Mouse (Mus musculus): Measurements from ENCODE around the gene Snn. TPM values are rescaled to one million over a fixed set of nuclear protein-coding genes. Genes with fewer than 3 reads are reported as not detected.

Snn gene
- total and polyA plus RNA-seq, 3 experiments, result 0.73 to 2.4 TPM; not detected in 1

- TF ChIP-seq SMC3 (IDR thresholded peaks at IDR 0.05; ENCODE audit: low read depth, low read length), result no peak
- TF ChIP-seq ETS1 (IDR thresholded peaks at IDR 0.05; ENCODE audit: low read depth, low read length), result peak; percentile 67
- TF ChIP-seq MAX (IDR thresholded peaks at IDR 0.05; ENCODE audit: low read length), result no peak
- TF ChIP-seq MEF2A (IDR thresholded peaks at IDR 0.05; ENCODE audit: extremely low read depth, insufficient replicate concordance, low read depth, low read length, poor library complexity, severe bottlenecking), result no peak
- TF ChIP-seq E2F4 (IDR thresholded peaks at IDR 0.05; ENCODE audit: borderline replicate concordance, low read depth, low read length), result no peak
- TF ChIP-seq CHD1 (IDR thresholded peaks at IDR 0.05; ENCODE audit: low read depth, low read length), result no peak
- TF ChIP-seq TCF12 (IDR thresholded peaks at IDR 0.05; ENCODE audit: low read depth, low read length), result 0 out of 2 replicates have a peak, but pooled peaks have one; percentile 18
- no peak for TF ChIP-seq CHD2 (IDR thresholded peaks at IDR 0.05; ENCODE audit: low read length)
- TF ChIP-seq BHLHE40 (IDR thresholded peaks at IDR 0.05; ENCODE audit: borderline replicate concordance, low read depth, low read length), result no peak
- peak; percentile 80 for TF ChIP-seq RCOR1 (IDR thresholded peaks at IDR 0.05; ENCODE audit: low read depth, low read length)
- TF ChIP-seq EP300 (IDR thresholded peaks at IDR 0.05; ENCODE audit: low read depth in 1 of 2, low read length in 2 of 2), result peak in 1 of 2 experiments; percentile 48; a peak in 2 of 4 replicates
- no peak for TF ChIP-seq NRF1 (IDR thresholded peaks at IDR 0.05; ENCODE audit: insufficient read depth, low read depth, low read length, poor library complexity, severe bottlenecking)
- no peak for TF ChIP-seq MAFK (IDR thresholded peaks at IDR 0.05; ENCODE audit: borderline replicate concordance, low read depth, low read length)
- no peak for TF ChIP-seq MAZ (IDR thresholded peaks at IDR 0.05; ENCODE audit: low read depth, low read length)
These were observed 2.3 kb downstream of the Snn start (continued) for GRCm38 (mm10) chr16:11062794-11063721.

- Histone ChIP-seq H3K4me1 (ENCODE audit: control insufficient read depth in 1 of 2, insufficient read depth in 2 of 2, low read length in 2 of 2) (peaks cover 0 to 14% of the 10 kb centered on the region in 2 experiments; a peak in 3 of 4 replicates), H3K36me3 (ENCODE audit: control insufficient read depth in 1 of 2, insufficient read depth in 2 of 2, low read length in 2 of 2) (peaks cover 0 to 10% of the 10 kb centered on the region in 2 experiments; a peak in 1 of 4 replicates), H3K9me3 (replicated peaks; ENCODE audit: insufficient read depth, low read length) (no peaks in the 10 kb centered on the region), H3K27ac (ENCODE audit: control insufficient read depth, low read depth, low read length) (no peak overlapping the region), H3K79me2 (ENCODE audit: control insufficient read depth, insufficient read depth, low read length, poor library complexity) (no peaks in the 10 kb centered on the region), H3K9ac (ENCODE audit: control insufficient read depth, low read depth, low read length, poor library complexity, severe bottlenecking) (no peak overlapping the region), H3K27me3 (ENCODE audit: control insufficient read depth in 1 of 2, insufficient read depth in 2 of 2, low read length in 2 of 2) (peaks cover 0 to 2% of the 10 kb centered on the region in 2 experiments; a peak in 1 of 4 replicates), H3K4me3 (ENCODE audit: control insufficient read depth in 1 of 2, insufficient read depth in 1 of 2, low read depth in 2 of 2, low read length in 2 of 2) (no peak overlapping the region)
- no peak for DNase-seq (ENCODE audit: low read depth, low spot score)
- no peak for TF ChIP-seq HCFC1 (IDR thresholded peaks at IDR 0.05; ENCODE audit: low read depth, low read length)
- TF ChIP-seq POLR2A (IDR thresholded peaks at IDR 0.05; ENCODE audit: control insufficient read depth in 1 of 2, insufficient read depth in 1 of 2, low read depth in 1 of 2, low read length in 2 of 2, poor library complexity in 1 of 2), result no peak
- TF ChIP-seq USF1 (IDR thresholded peaks at IDR 0.05; ENCODE audit: low read depth, low read length), result no peak
- no peak for TF ChIP-seq RCOR1 (IDR thresholded peaks at IDR 0.05; ENCODE audit: low read depth, low read length)
- TF ChIP-seq CHD1 (IDR thresholded peaks at IDR 0.05; ENCODE audit: low read depth, low read length), result no peak
- no peak for TF ChIP-seq TCF12 (IDR thresholded peaks at IDR 0.05; ENCODE audit: low read depth, low read length)
- no peak for TF ChIP-seq NRF1 (IDR thresholded peaks at IDR 0.05; ENCODE audit: insufficient read depth, low read depth, low read length, poor library complexity, severe bottlenecking)
- no peak for TF ChIP-seq SMC3 (IDR thresholded peaks at IDR 0.05; ENCODE audit: low read depth, low read length)
- TF ChIP-seq MAFK (IDR thresholded peaks at IDR 0.05; ENCODE audit: borderline replicate concordance, low read depth, low read length), result no peak
- TF ChIP-seq SIN3A (IDR thresholded peaks at IDR 0.05; ENCODE audit: low read length), result no peak
- no peak for TF ChIP-seq MAZ (IDR thresholded peaks at IDR 0.05; ENCODE audit: low read depth, low read length)
- no peak for TF ChIP-seq ZKSCAN1 (IDR thresholded peaks at IDR 0.05; ENCODE audit: low read depth, low read length)
- TF ChIP-seq USF2 (IDR thresholded peaks at IDR 0.05; ENCODE audit: borderline replicate concordance in 1 of 2, insufficient read depth in 1 of 2, low read depth in 1 of 2, low read length in 2 of 2), result no peak
- TF ChIP-seq MAX (IDR thresholded peaks at IDR 0.05; ENCODE audit: low read length), result no peak
- TF ChIP-seq TBP (IDR thresholded peaks at IDR 0.05; ENCODE audit: low read depth, low read length), result no peak
- no peak for TF ChIP-seq NELFE (IDR thresholded peaks at IDR 0.05; ENCODE audit: low read depth, low read length)
- no peak for TF ChIP-seq ZMIZ1 (IDR thresholded peaks at IDR 0.05; ENCODE audit: low read depth, low read length)
- no peak for TF ChIP-seq ZC3H11A (IDR thresholded peaks at IDR 0.05; ENCODE audit: low read depth, low read length)
- TF ChIP-seq MYC (IDR thresholded peaks at IDR 0.05; ENCODE audit: low read depth, low read length), result no peak
- no peak for TF ChIP-seq ETS1 (IDR thresholded peaks at IDR 0.05; ENCODE audit: low read depth, low read length)
These were observed 3.6 kb downstream of the Snn start for GRCm38 (mm10) chr16:11064341-11064740.
